Mouse (Mus musculus) ES-E14 (cell line): ENCODE data around the gene Ankrd66. TPM values are rescaled to one million over a fixed set of nuclear protein-coding genes. Genes with fewer than 3 reads are reported as not detected.

Experiments used
- DNase-seq: peaks from one replicate; pipeline ENCODE4 v3.0.0-alpha.2; 2013; ENCODE audit warnings: low read depth, low spot score
- H3K27ac ChIP-seq: 2 replicates; pipeline ENCODE4 v1.5.1; 2012; ENCODE audit warnings: low read depth, mild to moderate bottlenecking, low read length, moderate library complexity, mixed read lengths; ENCODE audit not compliant: poor library complexity, insufficient read depth, severe bottlenecking
- H3K36me3 ChIP-seq: 2 replicates; pipeline ENCODE4 v1.6.1; 2012; ENCODE audit warnings: mild to moderate bottlenecking, low read length, moderate library complexity, mixed read lengths; ENCODE audit not compliant: control insufficient read depth, poor library complexity, insufficient read depth, severe bottlenecking
- H3K4me1 ChIP-seq, 2 experiments: fragments of 150-350 bp in 1 of 2; sonication (generic) in 1 of 2; 2 replicates each; pipeline ENCODE4 v1.6.1; 2012; ENCODE audit warnings: low read length in 2 of 2, mild to moderate bottlenecking in 1 of 2, mixed read lengths in 1 of 2; ENCODE audit not compliant: control insufficient read depth in 2 of 2, insufficient read depth in 2 of 2, poor library complexity in 1 of 2
- H3K4me3 ChIP-seq, 2 experiments: fragments of 150-350 bp in 1 of 2; sonication (generic) in 1 of 2; 2 replicates each; pipeline ENCODE4 v1.5.1; 2012; ENCODE audit warnings: low read length in 2 of 2, low read depth in 1 of 2, mild to moderate bottlenecking in 1 of 2, mixed read lengths in 1 of 2; ENCODE audit not compliant: insufficient read depth in 1 of 2, poor library complexity in 1 of 2, severe bottlenecking in 1 of 2
- H3K9ac ChIP-seq: 2 replicates; pipeline ENCODE4 v1.6.1; 2012; ENCODE audit warnings: low read depth, mild to moderate bottlenecking, low read length, mixed read lengths; ENCODE audit not compliant: poor library complexity, insufficient read depth, severe bottlenecking
- H3K9me3 ChIP-seq: fragments of 150-350 bp; sonication (generic); 2 replicates; pipeline ENCODE4 v1.6.1; 2012; ENCODE audit warnings: low read depth, mild to moderate bottlenecking, low read length; ENCODE audit not compliant: control insufficient read depth, insufficient read depth
- CHD2 ChIP-seq: IDR thresholded peaks from 2 replicates; pipeline ENCODE4 v1.6.1; 2014; ENCODE audit warnings: mild to moderate bottlenecking, low read depth, low read length, inconsistent platforms
- HCFC1 ChIP-seq: IDR thresholded peaks from 2 replicates; pipeline ENCODE4 v1.6.1; 2012; ENCODE audit warnings: low read length, inconsistent platforms, borderline replicate concordance; ENCODE audit not compliant: insufficient read depth
- MAFK ChIP-seq: IDR thresholded peaks from 2 replicates; pipeline ENCODE4 v1.6.1; 2014; ENCODE audit warnings: mild to moderate bottlenecking, low read depth, low read length, inconsistent platforms; ENCODE audit not compliant: insufficient read depth
- ZC3H11A ChIP-seq: IDR thresholded peaks from 2 replicates; pipeline ENCODE4 v1.6.1; 2012; ENCODE audit warnings: low read depth, mild to moderate bottlenecking, inconsistent platforms, low read length, borderline replicate concordance
- ZNF384 ChIP-seq: IDR thresholded peaks from 2 replicates; pipeline ENCODE4 v1.6.1; 2012; ENCODE audit warnings: low read depth, low read length, inconsistent platforms
- in situ Hi-C, 2 experiments: fragments of 600-800 bp; cut with MboI; formaldehyde crosslinking; loops; one replicate each; pipeline ENCODE4 v1.15.1; 2025; ENCODE audit warnings: low sequenced_read_pairs in 2 of 2, inconsistent platforms in 1 of 2; ENCODE audit not compliant: unreplicated experiment in 2 of 2
- total RNA-seq: library from RNA; depleted of rRNA; stranded (reverse); fragments of 300-350 nt; gene quantifications from 2 replicates; pipeline ENCODE4 v1.2.3, GENCODE M21; 2012

Gene Ankrd66
- total RNA-seq, 1 experiment: not detected

- Histone ChIP-seq H3K9ac (no peak overlapping the region), H3K4me1 (no peaks in the 10 kb centered on the region), H3K27ac (no peak overlapping the region), H3K4me3 (no peak overlapping the region), H3K36me3 (no peaks in the 10 kb centered on the region), H3K9me3 (no peaks in the 10 kb centered on the region)
- in situ Hi-C loops: no loop called here
- no peak for DNase-seq
- no peak for TF ChIP-seq ZC3H11A
- TF ChIP-seq MAFK: no peak
- no peak for TF ChIP-seq HCFC1
- TF ChIP-seq CHD2: no peak
- no peak for TF ChIP-seq ZNF384
These were observed 39.4 kb downstream of the Ankrd66 start for GRCm38 (mm10) chr17:43503861-43504593.

DNA sequence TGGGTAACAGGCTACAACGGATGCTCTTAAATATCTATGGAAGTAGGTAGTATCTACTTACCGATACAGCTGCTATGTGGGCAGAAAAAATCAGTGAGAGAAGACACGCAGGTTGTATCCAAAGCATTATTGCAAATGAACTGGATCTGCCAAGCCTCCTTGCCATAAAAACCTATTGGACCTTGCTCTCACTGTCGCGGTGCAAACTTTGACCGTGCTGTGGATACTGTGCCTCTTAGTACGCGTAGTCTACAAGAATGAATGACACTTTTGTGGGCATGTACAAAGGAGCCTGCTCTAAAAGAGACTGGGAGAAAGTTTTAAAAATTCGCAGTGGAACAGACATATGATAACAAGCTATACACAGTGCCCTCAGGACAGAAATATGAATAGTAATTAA is 40.8 kb downstream of the Ankrd66 start, which contains the start of gene Mep1a:
TSS of gene Mep1a (minus strand) at position 221 of the 400 bp plus-strand sequence.
- Histone ChIP-seq H3K9me3 (no peaks in the 10 kb centered on the region), H3K9ac (no peak within 1 kb of the TSS), H3K36me3 (no peaks in the 10 kb centered on the region), H3K4me3 (no peak within 1 kb of the TSS), H3K4me1 (no peaks in the 10 kb centered on the region), H3K27ac (no peak within 1 kb of the TSS)
- in situ Hi-C loops: no loop called here
- TF ChIP-seq MAFK: no peak
- TF ChIP-seq ZNF384: no peak
- TF ChIP-seq HCFC1: no peak
- no peak for TF ChIP-seq ZC3H11A
- TF ChIP-seq CHD2: no peak
- no peak for DNase-seq

DNA sequence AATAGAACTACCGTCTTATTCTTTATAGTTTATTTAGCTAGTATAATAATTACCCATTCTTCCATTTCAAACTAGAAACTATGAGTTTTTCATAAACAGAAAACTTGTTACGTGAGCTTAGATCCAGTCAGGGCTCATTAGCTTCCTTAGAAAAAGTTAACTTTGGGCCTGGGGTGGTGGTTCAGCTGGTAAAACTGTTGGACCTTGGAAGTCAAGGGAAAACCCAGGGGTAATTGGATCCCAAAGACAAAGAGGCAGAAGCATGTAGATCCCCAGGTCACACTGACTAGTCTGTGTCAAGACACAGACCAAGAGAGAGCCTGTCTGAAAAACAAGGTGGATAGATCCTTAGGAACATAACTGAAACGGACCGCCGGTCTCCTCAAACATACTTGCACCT is 41.8 kb downstream of the Ankrd66 start:
- no peak overlapping the region for H3K4me3 ChIP-seq
- TF ChIP-seq CHD2 (no peak), ZNF384 (no peak), MAFK (no peak), ZC3H11A (no peak), HCFC1 (no peak)
- in situ Hi-C loops: no loop called here

DNA sequence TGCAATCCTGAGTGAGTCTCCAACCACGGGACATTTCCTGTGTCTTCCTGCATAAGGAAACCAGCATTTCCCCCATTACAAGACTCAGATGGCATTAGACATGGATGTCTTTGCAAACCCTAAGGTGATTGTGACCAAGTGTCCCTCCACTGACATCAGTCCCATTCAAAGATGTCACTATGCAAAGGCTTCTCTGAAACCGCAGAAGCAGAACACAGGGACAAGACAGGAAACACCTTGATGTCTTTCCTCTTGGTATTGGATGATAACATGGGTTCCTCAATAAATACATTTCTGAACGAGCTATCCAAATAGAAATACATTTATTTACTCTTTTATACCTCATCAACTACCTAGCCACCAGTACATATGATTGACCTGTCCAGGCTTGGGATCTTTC is 42.2 kb downstream of the Ankrd66 start:
- H3K9me3 ChIP-seq: no peaks in the 10 kb centered on the region
- no peaks in the 10 kb centered on the region for H3K36me3 ChIP-seq
- no peak overlapping the region for H3K4me3 ChIP-seq
- H3K27ac ChIP-seq: no peak overlapping the region
- no peak for DNase-seq
- TF ChIP-seq ZNF384: no peak
- no peak for TF ChIP-seq MAFK
- no peak for TF ChIP-seq CHD2
- TF ChIP-seq ZC3H11A: no peak
- no peak for TF ChIP-seq HCFC1
- H3K4me1 ChIP-seq: no peaks in the 10 kb centered on the region
- in situ Hi-C loops: no loop called here
- H3K9ac ChIP-seq: no peak overlapping the region

More for the DNA sequence above, 41.8 kb downstream of the Ankrd66 start:
- no peak for DNase-seq
- Histone ChIP-seq H3K27ac (no peak overlapping the region), H3K9me3 (no peaks in the 10 kb centered on the region), H3K36me3 (no peaks in the 10 kb centered on the region), H3K9ac (no peak overlapping the region), H3K4me1 (no peaks in the 10 kb centered on the region)
